In genomic region chr3:98077866-98078265, GRCm38 (mm10) we compare ENCODE assay signal across 19 mouse cellular contexts.
"Had no signal": no experiment of that assay in that cellular context is flagged by ENCODE, and none has a peak within 500 bp of the region (broad histone marks: within the 10 kb centered on the region; RNA-seq: fewer than 3 reads in every experiment).

No protein-coding gene starts in this region.

- H3K27me3 ChIP-seq: liver, embryonic 12.5 days; midbrain, embryonic 15.5 days; neural tube, embryonic 13.5 days; neural tube, embryonic 15.5 days; stomach, embryonic 15.5 days had no signal

- H3K9me3 ChIP-seq: liver, embryonic 12.5 days; midbrain, embryonic 10.5 days; midbrain, embryonic 15.5 days; neural tube, embryonic 13.5 days; neural tube, embryonic 15.5 days; stomach, embryonic 15.5 days had no signal

- H3K9ac ChIP-seq: liver, embryonic 12.5 days; liver, embryonic 14.5 days; lung, embryonic 14.5 days; midbrain, embryonic 15.5 days; neural tube, embryonic 13.5 days; neural tube, embryonic 15.5 days; stomach, embryonic 15.5 days had no signal

- H3K4me2 ChIP-seq: liver, embryonic 12.5 days; lung, embryonic 14.5 days; midbrain, embryonic 15.5 days; neural tube, embryonic 13.5 days; neural tube, embryonic 15.5 days; stomach, embryonic 15.5 days had no signal

- H3K27ac ChIP-seq: liver, embryonic 12.5 days; liver, embryonic 14.5 days; midbrain, embryonic 10.5 days; midbrain, embryonic 15.5 days; neural tube, embryonic 13.5 days; neural tube, embryonic 15.5 days; stomach, embryonic 15.5 days; stomach, postnatal 0 days had no signal

- H3K36me3 ChIP-seq: midbrain, embryonic 15.5 days; neural tube, embryonic 15.5 days had no signal

- ATAC-seq: liver, embryonic 12.5 days; midbrain, embryonic 15.5 days had no signal

- DNase-seq: lung, adult 18-20 months; lung, embryonic 14.5 days; lung, postnatal 10 days; right cerebral cortex, adult 18-20 months; right cerebral cortex, postnatal 25 days; right cerebral cortex, postnatal 4 days; spleen, adult 18-20 months; thymus, adult 2 months; thymus, postnatal 25 days; thymus, postnatal 4 days had no signal

- H3K4me3 ChIP-seq: liver, embryonic 12.5 days; midbrain, embryonic 10.5 days; midbrain, embryonic 15.5 days; myocyte; neural tube, embryonic 13.5 days; neural tube, embryonic 15.5 days; stomach, embryonic 15.5 days had no signal

- H3K4me1 ChIP-seq: stomach, embryonic 15.5 days had no signal
